Mouse (Mus musculus) liver, postnatal 0 days (tissue): ENCODE measurements around the gene Galt.

Source experiments
- CTCF ChIP-seq: sonication (generic); IDR thresholded peaks from 2 replicates; pipeline ENCODE4 v1.5.1; 2016; ENCODE audit warnings: antibody characterized with exemption, low read depth
- EP300 ChIP-seq: IDR thresholded peaks from 2 replicates; pipeline ENCODE4 v1.6.1; 2016; ENCODE audit warnings: antibody characterized with exemption, low read depth, mild to moderate bottlenecking

GRCm38 (mm10) chr4:41759656-41760287 lies 4.7 kb downstream of the Galt start:
- no peak for TF ChIP-seq CTCF
- no peak for TF ChIP-seq EP300
